Comparison of ENCODE assay signal across 8 mouse cellular contexts in genomic region chr8:87875452-87875851, GRCm38 (mm10).
A peak's percentile ranks its signal among the peaks of the same experiment; 100 is the strongest.
DNase-seq lines count a peak whose midpoint lies in the region; ATAC-seq and TF ChIP-seq lines count a peak whose summit lies in the region.

No protein-coding gene starts in this region.

- TF ChIP-seq CTCF in gastrocnemius, adult 2 months (IDR thresholded peaks at IDR 0.05): no peak

- ATAC-seq in activated CD4-positive, CD25-positive, alpha-beta regulatory T cell, adult 4 months: no peak

- no peak overlapping the region for H3K4me3 ChIP-seq in gastrocnemius, adult 2 months
- no peak overlapping the region for H3K4me3 ChIP-seq in midbrain, embryonic 10.5 days

- H3K9me3 ChIP-seq in midbrain, embryonic 10.5 days (replicated peaks): no peaks in the 10 kb centered on the region

- H3K4me1 ChIP-seq in midbrain, embryonic 10.5 days: peaks cover 72% of the 10 kb centered on the region

- 55% methylated on average over 10 of the region's 10 CpGs for WGBS in midbrain, embryonic 10.5 days

- DNase-seq in gastrocnemius, adult 2 months: peak; percentile 45
- no peak for DNase-seq in gastrocnemius, postnatal 25 days
- peak; percentile 23 for DNase-seq in cerebellum, adult 9-11 months
- DNase-seq in frontal cortex, postnatal 10 days (ENCODE audit: low spot score in 2 of 2): peak; percentile 37 to 42
- peak; percentile 43 for DNase-seq in kidney, adult 9 months
- peak; percentile 42 for DNase-seq in midbrain, embryonic 10.5 days (ENCODE audit: low spot score)
- DNase-seq in thymus, adult 18-20 months: no peak

- no peak overlapping the region for H3K27ac ChIP-seq in gastrocnemius, adult 2 months
- H3K27ac ChIP-seq in midbrain, embryonic 10.5 days (replicated peaks): peak overlapping the region; percentile 57

- intact Hi-C loops in gastrocnemius, adult 2 months (cut with DNase I): no loop called here

- H3K36me3 ChIP-seq in midbrain, embryonic 10.5 days: peaks cover 16% of the 10 kb centered on the region; the same call in 1 of the 2 replicates

- H3K27me3 ChIP-seq in midbrain, embryonic 10.5 days (ENCODE audit: low read depth, poor library complexity, severe bottlenecking): no peaks in the 10 kb centered on the region

Comparison
In these comparisons a context has a peak if more than half of its experiments do, and no peak if none do; other contexts are left out.
1. DNase-seq: peak in gastrocnemius, adult 2 months (single experiment), cerebellum, adult 9-11 months (single experiment), frontal cortex, postnatal 10 days (2 of 2), kidney, adult 9 months (single experiment) and midbrain, embryonic 10.5 days (single experiment); none in gastrocnemius, postnatal 25 days (single experiment) and thymus, adult 18-20 months (0 of 2).